Mouse (Mus musculus) CH12.LX (cell line): ENCODE data around the gene Serpinb6c. TPM values are rescaled to one million over a fixed set of nuclear protein-coding genes. Genes with fewer than 3 reads are reported as not detected.

Experiments
- DNase-seq: peaks from one replicate; pipeline ENCODE4 v3.0.0-alpha.2; 2013; ENCODE audit errors: extremely low read depth
- H3K27ac ChIP-seq: 2 replicates; pipeline ENCODE4 v1.5.1; 2012; ENCODE audit warnings: low read depth, mild to moderate bottlenecking, control low read depth, moderate library complexity; ENCODE audit not compliant: insufficient read depth
- H3K27me3 ChIP-seq: replicated peaks from 2 replicates; pipeline ENCODE3; 2012; ENCODE audit warnings: inconsistent platforms
- H3K36me3 ChIP-seq, 2 experiments: replicated peaks in 1 of 2; 2 replicates each; pipeline versions ENCODE3 to v1.6.1; 2012; ENCODE audit warnings: inconsistent platforms in 1 of 2, low read length in 1 of 2, mild to moderate bottlenecking in 1 of 2, mixed read lengths in 1 of 2, moderate library complexity in 1 of 2; ENCODE audit not compliant: control insufficient read depth in 1 of 2, insufficient read depth in 1 of 2
- H3K4me1 ChIP-seq, 2 experiments: 2 replicates each; pipeline ENCODE4 v1.6.1; 2012; ENCODE audit warnings: inconsistent platforms in 1 of 2, moderate library complexity in 1 of 2; ENCODE audit not compliant: insufficient read depth in 2 of 2, control insufficient read depth in 1 of 2
- H3K4me2 ChIP-seq: 2 replicates; pipeline ENCODE4 v1.6.1; 2012; ENCODE audit warnings: low read depth, mild to moderate bottlenecking, control low read depth; ENCODE audit not compliant: poor library complexity, insufficient read depth, severe bottlenecking
- H3K4me3 ChIP-seq, 3 experiments: fragments of 150-350 bp in 1 of 3; sonication (generic) in 1 of 3; replicated peaks in 1 of 3; 2 replicates each; pipeline versions ENCODE3 to v1.5.1; 2011 to 2012; ENCODE audit warnings: low read depth in 2 of 3, low read length in 2 of 3, mild to moderate bottlenecking in 2 of 3, moderate library complexity in 2 of 3, control low read depth in 1 of 3, improper control_type of control experiment in 1 of 3, inconsistent platforms in 1 of 3, mixed read lengths in 1 of 3; ENCODE audit not compliant: poor library complexity in 1 of 3
- H3K79me2 ChIP-seq: replicated peaks from 2 replicates; pipeline ENCODE4 v1.6.1; 2012; ENCODE audit warnings: mild to moderate bottlenecking, moderate library complexity; ENCODE audit not compliant: control insufficient read depth, poor library complexity, insufficient read depth, severe bottlenecking; ENCODE audit errors: extremely low read depth
- H3K9ac ChIP-seq: 2 replicates; pipeline ENCODE4 v1.6.1; 2012; ENCODE audit warnings: low read depth, mild to moderate bottlenecking, control low read depth, moderate library complexity; ENCODE audit not compliant: insufficient read depth
- H3K9me3 ChIP-seq: replicated peaks from 2 replicates; pipeline ENCODE3; 2012; ENCODE audit warnings: low read length, inconsistent platforms, mixed read lengths
- BHLHE40 ChIP-seq: IDR thresholded peaks from 2 replicates; pipeline ENCODE4 v1.6.1; 2011; ENCODE audit warnings: mild to moderate bottlenecking, low read depth, low read length, improper control_type of control experiment
- CHD1 ChIP-seq: IDR thresholded peaks from 2 replicates; pipeline ENCODE4 v1.6.1; 2012; ENCODE audit warnings: low read depth, low read length, improper control_type of control experiment, inconsistent platforms
- CHD2 ChIP-seq: IDR thresholded peaks from 2 replicates; pipeline ENCODE4 v1.6.1; 2011; ENCODE audit warnings: low read length, improper control_type of control experiment
- CTCF ChIP-seq, 2 experiments: IDR thresholded peaks in 1 of 2; conservative IDR thresholded peaks in 1 of 2; 2 replicates each; pipeline ENCODE4 v1.5.1; 2011 to 2012; ENCODE audit warnings: low read depth in 2 of 2, low read length in 2 of 2, improper control_type of control experiment in 1 of 2, inconsistent platforms in 1 of 2, mild to moderate bottlenecking in 1 of 2, moderate library complexity in 1 of 2
- E2F4 ChIP-seq: IDR thresholded peaks from 2 replicates; pipeline ENCODE4 v1.6.1; 2011; ENCODE audit warnings: low read depth, low read length, improper control_type of control experiment; ENCODE audit not compliant: insufficient replicate concordance
- ELF1 ChIP-seq: IDR thresholded peaks from 2 replicates; pipeline ENCODE4 v1.6.1; 2014; ENCODE audit warnings: low read depth, mild to moderate bottlenecking, inconsistent platforms, low read length, improper control_type of control experiment
- EP300 ChIP-seq: IDR thresholded peaks from 2 replicates; pipeline ENCODE4 v1.6.1; 2011; ENCODE audit warnings: low read length, improper control_type of control experiment
- ETS1 ChIP-seq: conservative IDR thresholded peaks from 2 replicates; pipeline ENCODE4 v1.6.1; 2012; ENCODE audit warnings: low read depth, mild to moderate bottlenecking, inconsistent platforms, low read length, improper control_type of control experiment, moderate library complexity
- GABPA ChIP-seq: IDR thresholded peaks from 2 replicates; pipeline ENCODE4 v1.6.1; 2012; ENCODE audit warnings: low read depth, low read length, improper control_type of control experiment, inconsistent platforms; ENCODE audit not compliant: insufficient replicate concordance
- HCFC1 ChIP-seq: IDR thresholded peaks from 2 replicates; pipeline ENCODE4 v1.6.1; 2012; ENCODE audit warnings: low read depth, mild to moderate bottlenecking, inconsistent platforms, low read length, improper control_type of control experiment
- IRF4 ChIP-seq: IDR thresholded peaks from 2 replicates; pipeline ENCODE4 v1.6.1; 2014; ENCODE audit warnings: low read depth, mild to moderate bottlenecking, inconsistent platforms, low read length, improper control_type of control experiment
- JUND ChIP-seq: conservative IDR thresholded peaks from 2 replicates; pipeline ENCODE4 v1.6.1; 2011; ENCODE audit warnings: low read depth, low read length, improper control_type of control experiment
- KAT2A ChIP-seq: IDR thresholded peaks from 2 replicates; pipeline ENCODE4 v1.6.1; 2012; ENCODE audit warnings: low read length, improper control_type of control experiment, inconsistent platforms; ENCODE audit not compliant: insufficient replicate concordance
- MAFK ChIP-seq: IDR thresholded peaks from 2 replicates; pipeline ENCODE4 v1.6.1; 2011; ENCODE audit warnings: low read length, improper control_type of control experiment; ENCODE audit not compliant: insufficient replicate concordance
- MAX ChIP-seq: IDR thresholded peaks from 2 replicates; pipeline ENCODE4 v1.6.1; 2011; ENCODE audit warnings: low read length, improper control_type of control experiment
- MYC ChIP-seq: IDR thresholded peaks from 2 replicates; pipeline ENCODE4 v1.6.1; 2011; ENCODE audit warnings: low read depth, mild to moderate bottlenecking, improper control_type of control experiment, low read length
- PAX5 ChIP-seq: IDR thresholded peaks from 2 replicates; pipeline ENCODE4 v1.6.1; 2012; ENCODE audit warnings: low read length, inconsistent platforms, mixed read lengths
- RAD21 ChIP-seq: IDR thresholded peaks from 2 replicates; pipeline ENCODE4 v1.6.1; 2011; ENCODE audit warnings: low read depth, mild to moderate bottlenecking, low read length, improper control_type of control experiment, moderate library complexity
- RCOR1 ChIP-seq: conservative IDR thresholded peaks from 2 replicates; pipeline ENCODE4 v1.6.1; 2012; ENCODE audit warnings: low read depth, mild to moderate bottlenecking, inconsistent platforms, low read length, improper control_type of control experiment
- TCF12 ChIP-seq: IDR thresholded peaks from 2 replicates; pipeline ENCODE4 v1.6.1; 2014; ENCODE audit warnings: low read depth, mild to moderate bottlenecking, inconsistent platforms, low read length, improper control_type of control experiment
- UBTF ChIP-seq: IDR thresholded peaks from 2 replicates; pipeline ENCODE4 v1.6.1; 2012; ENCODE audit warnings: low read depth, mild to moderate bottlenecking, inconsistent platforms, low read length, improper control_type of control experiment, moderate library complexity
- USF2 ChIP-seq: conservative IDR thresholded peaks from 2 replicates; pipeline ENCODE4 v1.6.1; 2011; ENCODE audit warnings: low read depth, low read length, improper control_type of control experiment
- ZC3H11A ChIP-seq: IDR thresholded peaks from 2 replicates; pipeline ENCODE4 v1.6.1; 2012; ENCODE audit warnings: low read depth, mild to moderate bottlenecking, inconsistent platforms, low read length, improper control_type of control experiment
- ZKSCAN1 ChIP-seq: IDR thresholded peaks from 2 replicates; pipeline ENCODE4 v1.6.1; 2012; ENCODE audit warnings: low read depth, inconsistent platforms, low read length, improper control_type of control experiment, borderline replicate concordance
- ZMIZ1 ChIP-seq: IDR thresholded peaks from 2 replicates; pipeline ENCODE4 v1.6.1; 2012; ENCODE audit warnings: low read depth, mild to moderate bottlenecking, inconsistent platforms, low read length, improper control_type of control experiment
- ZNF384 ChIP-seq: IDR thresholded peaks from 2 replicates; pipeline ENCODE4 v1.6.1; 2012; ENCODE audit warnings: low read depth, low read length, improper control_type of control experiment, inconsistent platforms
- dilution Hi-C: fragments of 300-500 bp; cut with MboI; formaldehyde crosslinking; loops from 2 replicates; pipeline ENCODE4 v1.14.3; 2020; ENCODE audit warnings: low sequenced_read_pairs; ENCODE audit not compliant: extremely low pct_unique_long_range_greater_than_20kb, extremely low pct_ligation_motif_present
- in situ Hi-C: fragments of 300-500 bp; cut with MboI; formaldehyde crosslinking; loops from 3 replicates; pipeline ENCODE4 v1.14.3; 2019; ENCODE audit warnings: low sequenced_read_pairs, low pct_ligation_motif_present, low pct_unique_long_range_greater_than_20kb, mixed read lengths
- polyA plus RNA-seq: library from polyadenylated mRNA; unstranded; fragments of >175 nt; gene quantifications from 2 replicates; pipeline ENCODE4 v1.2.1, GENCODE M21; 2012; ENCODE audit warnings: low read depth; ENCODE audit not compliant: insufficient read length
- total RNA-seq, 2 experiments: library from RNA; depleted of rRNA; stranded (reverse); fragments of 300-350 nt in 1 of 2; fragments of >200 nt in 1 of 2; gene quantifications; 2 replicates each; pipeline ENCODE4 v1.2.3; 2012 to 2014

The Serpinb6c gene
- total and polyA plus RNA-seq, 3 experiments = not detected

DNA sequence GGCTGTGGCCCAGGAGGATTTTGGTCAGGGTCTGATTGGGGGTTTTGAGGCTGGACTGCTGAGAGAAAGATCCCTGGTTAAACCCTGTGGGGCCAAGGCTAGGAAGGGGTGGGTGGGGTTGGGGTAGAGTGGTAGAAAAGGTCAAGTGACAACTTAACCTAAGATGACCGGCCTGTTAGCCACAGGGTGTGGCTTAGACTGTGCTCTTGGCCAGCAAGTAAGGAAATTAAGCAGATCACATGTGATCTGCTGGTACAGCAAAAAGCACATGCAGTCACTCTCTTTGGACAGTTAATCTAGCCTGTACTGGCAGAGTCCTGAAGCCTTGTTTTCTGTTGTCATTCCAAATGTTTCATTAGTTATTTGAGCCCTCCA lies 46.6 kb upstream of the Serpinb6c start:
- Histone ChIP-seq H3K4me1 (no peaks in the 10 kb centered on the region), H3K79me2 (no peaks in the 10 kb centered on the region), H3K27ac (no peak overlapping the region), H3K36me3 (no peaks in the 10 kb centered on the region), H3K4me3 (no peak overlapping the region)
- in situ Hi-C loops = loop anchor here (10.0 kb wide), 1 partner anchor 203 kb away; no protein-coding TSS in a partner anchor
- no peak for DNase-seq
- TF ChIP-seq BHLHE40 (no peak), ZC3H11A (no peak), TCF12 (no peak), EP300 (no peak), ZKSCAN1 (no peak), RCOR1 (no peak), CTCF (conservative IDR thresholded peaks at IDR 0.05 in 1 of 2, IDR thresholded peaks at IDR 0.05 in 1 of 2; ENCODE audit: low read depth in 2 of 2, low read length in 2 of 2) (no peak), CHD2 (no peak), ELF1 (no peak), CHD1 (no peak), RAD21 (no peak), JUND (no peak), ZMIZ1 (no peak), PAX5 (no peak), UBTF (no peak), ETS1 (no peak), KAT2A (no peak), E2F4 (no peak)
- TF ChIP-seq, all 38 proteins: peak for 0
- H3K4me2 ChIP-seq = no peak overlapping the region
- no peak overlapping the region for H3K9ac ChIP-seq
- dilution Hi-C loops = no loop called here
- no peaks in the 10 kb centered on the region for H3K9me3 ChIP-seq
- H3K27me3 ChIP-seq = no peaks in the 10 kb centered on the region

DNA sequence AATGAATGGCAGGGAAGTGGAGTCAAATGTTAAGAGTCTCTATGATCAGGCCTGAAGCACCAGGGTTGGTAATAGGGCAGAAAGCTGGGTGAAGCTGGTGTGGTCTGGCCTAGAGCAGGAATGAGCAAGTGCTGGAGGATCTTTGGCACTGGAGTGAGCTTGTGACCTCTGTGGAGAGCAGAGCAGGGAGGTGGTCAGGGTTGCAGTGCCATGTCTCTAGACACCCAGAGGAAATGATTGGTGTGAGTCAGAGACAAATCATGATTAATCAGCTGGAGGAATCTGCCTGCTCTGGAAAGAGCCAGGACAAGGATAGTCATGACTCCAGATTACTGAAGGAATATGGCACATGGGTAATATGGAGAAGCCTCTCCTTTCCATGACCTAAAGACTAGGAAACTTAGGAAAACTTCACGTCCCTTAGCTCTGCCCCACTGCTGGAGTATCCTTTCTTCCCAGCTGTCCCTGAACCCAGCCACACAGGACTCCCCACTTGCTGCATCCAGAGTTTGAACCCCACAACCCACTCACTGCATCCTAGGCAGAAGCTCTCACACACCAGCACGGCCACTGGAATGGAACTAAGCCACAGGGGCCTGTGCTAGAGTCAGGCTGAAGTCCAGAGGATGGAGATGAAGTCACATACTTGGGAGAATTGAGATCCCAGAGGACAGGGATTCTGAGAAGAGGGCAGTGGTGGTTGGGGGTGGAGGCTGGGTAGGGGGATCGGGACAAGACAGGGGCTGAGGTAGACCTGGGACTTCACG lies 46.0 kb upstream of the Serpinb6c start:
- dilution Hi-C loops = no loop called here

More for the DNA sequence above, 46.0 kb upstream of the Serpinb6c start:
- no peaks in the 10 kb centered on the region for H3K79me2 ChIP-seq
- no peaks in the 10 kb centered on the region for H3K4me1 ChIP-seq
- no peak overlapping the region for H3K4me3 ChIP-seq
- H3K27ac ChIP-seq = no peak overlapping the region
- H3K9me3 ChIP-seq = no peaks in the 10 kb centered on the region
- H3K9ac ChIP-seq = no peak overlapping the region
- in situ Hi-C loops = loop anchor here (10.0 kb wide), 1 partner anchor 203 kb away; no protein-coding TSS in a partner anchor
- H3K27me3 ChIP-seq = no peaks in the 10 kb centered on the region
- TF ChIP-seq RAD21 (no peak), USF2 (no peak), CTCF (conservative IDR thresholded peaks at IDR 0.05 in 1 of 2, IDR thresholded peaks at IDR 0.05 in 1 of 2; ENCODE audit: low read depth in 2 of 2, low read length in 2 of 2) (no peak), GABPA (no peak), MYC (no peak), EP300 (no peak), MAFK (no peak), MAX (no peak), ZNF384 (no peak), JUND (no peak), ETS1 (no peak), CHD1 (no peak), ZMIZ1 (no peak), HCFC1 (no peak), IRF4 (no peak)
- no peaks in the 10 kb centered on the region for H3K36me3 ChIP-seq
- no peak for DNase-seq
- H3K4me2 ChIP-seq = no peak overlapping the region
